Mouse (Mus musculus) thymus, postnatal 0 days (tissue): ENCODE results near the gene Dynlrb2. TPM values are rescaled to one million over a fixed set of nuclear protein-coding genes. Genes with fewer than 3 reads are reported as not detected.
A peak's percentile ranks its signal among the peaks of the same experiment; 100 is the strongest.

Experiments used
- DNase-seq: peaks from one replicate; pipeline ENCODE4 v3.0.0-alpha.2; 2015; ENCODE audit warnings: low spot score
- polyA plus RNA-seq: library from polyadenylated mRNA; unstranded; fragments of >200 nt; fragmentation: Nextera tagmentation; extraction: Ambion mirVana; gene quantifications from 2 replicates; pipeline ENCODE4 v1.2.1, GENCODE M21; 2015

Gene Dynlrb2
- polyA plus RNA-seq, 1 experiment from 2014 or later, result 4.5 TPM

DNA sequence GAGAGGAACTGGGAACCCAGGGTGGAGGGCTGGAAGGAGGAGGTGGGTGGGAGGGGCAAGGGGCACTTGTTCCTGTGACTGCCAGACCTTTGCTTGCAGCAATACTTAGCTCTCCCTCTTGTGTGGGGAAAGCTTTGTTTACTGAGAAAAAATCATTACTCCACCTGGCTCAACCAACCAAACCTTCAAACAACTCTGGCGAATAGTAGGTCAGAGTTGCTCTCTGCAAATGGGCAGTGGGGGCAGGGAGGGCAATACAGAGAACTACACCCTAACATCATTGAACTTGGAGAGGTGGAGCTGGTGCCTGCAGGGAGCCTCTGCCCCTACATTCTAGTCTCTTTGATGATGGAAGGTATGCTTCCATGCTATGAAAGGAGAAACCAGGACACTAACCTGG lies 35.4 kb downstream of the Dynlrb2 start:
- DNase-seq, result no peak

DNA sequence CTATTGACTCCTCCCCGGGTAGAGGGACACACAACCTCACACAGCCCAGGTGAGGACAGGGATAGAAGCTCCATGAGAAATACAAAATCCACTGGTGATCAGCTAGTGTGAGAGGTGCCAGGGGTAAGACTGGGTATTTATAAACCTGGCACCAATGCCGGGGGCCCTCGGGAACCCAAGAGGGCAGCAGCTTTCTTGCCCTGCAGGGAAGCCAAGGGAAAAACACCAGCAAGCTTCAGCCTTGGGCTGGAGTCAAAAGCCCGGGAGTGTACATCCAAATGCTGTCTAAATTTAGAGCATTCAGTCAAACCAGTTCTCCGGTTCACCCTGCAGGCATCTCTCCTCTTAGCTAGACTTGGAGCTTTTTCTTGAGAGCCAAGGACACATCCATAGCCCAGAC lies 38.1 kb downstream of the Dynlrb2 start:
- DNase-seq, result no peak

DNA sequence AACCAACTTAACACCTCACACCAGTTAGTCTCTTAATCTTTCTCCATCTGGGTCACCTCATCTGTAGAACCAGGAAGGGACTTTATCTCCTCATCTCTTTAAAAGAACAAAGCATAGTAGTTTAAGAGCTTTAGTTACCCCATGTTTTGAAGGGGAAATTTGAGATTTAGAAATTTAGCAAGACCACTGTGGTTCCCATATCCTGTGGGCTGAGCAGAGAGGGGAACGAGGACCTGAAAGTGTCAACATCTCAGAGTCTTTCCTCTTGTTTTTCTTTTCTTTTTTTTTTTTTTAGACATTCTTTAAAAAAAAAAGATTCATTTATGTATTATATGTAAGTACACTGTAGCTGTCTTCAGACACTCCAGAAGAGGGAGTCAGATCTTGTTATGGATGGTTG lies 38.6 kb downstream of the Dynlrb2 start:
- DNase-seq, result no peak

DNA sequence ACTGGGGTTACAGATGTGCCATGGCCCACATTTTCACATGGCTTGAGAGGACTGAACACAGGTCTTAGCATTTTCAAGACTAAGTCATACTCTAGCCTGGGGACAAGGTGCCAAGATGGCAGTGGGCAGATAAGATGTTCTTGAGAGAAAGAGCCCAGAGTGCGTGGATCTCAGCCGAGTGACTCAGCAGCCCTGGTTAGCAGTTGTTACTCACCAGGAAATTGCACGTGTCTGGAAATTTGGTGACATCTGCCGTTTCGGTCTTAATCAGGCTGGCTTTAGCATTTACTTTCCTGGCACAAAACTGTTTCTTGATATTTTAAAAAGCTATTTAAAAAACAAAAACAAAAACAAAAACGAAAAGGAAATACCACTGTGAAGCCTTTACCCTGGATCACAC lies 47.5 kb downstream of the Dynlrb2 start:
- DNase-seq, result peak; percentile 20

DNA sequence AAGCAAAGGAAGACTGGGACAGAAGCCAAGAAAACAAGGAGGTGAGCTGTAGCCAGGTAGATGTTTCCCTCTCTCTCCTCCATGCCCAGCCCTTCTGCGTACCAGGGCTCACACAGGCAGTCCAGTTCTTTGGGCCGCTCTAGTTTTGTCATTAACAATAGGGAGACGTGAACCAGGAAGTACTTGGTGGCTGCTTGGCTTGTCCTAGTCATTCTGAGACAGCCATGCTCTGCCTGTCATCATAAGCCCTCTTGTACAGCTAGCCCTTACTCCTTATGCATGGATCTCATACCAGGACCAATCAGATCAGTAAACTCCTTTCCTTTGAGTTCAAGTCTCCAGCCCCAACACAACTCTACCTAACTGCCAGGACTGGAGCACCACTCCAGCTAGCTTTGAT lies 48.0 kb downstream of the Dynlrb2 start:
- no peak for DNase-seq

Other genes with a start within 250 kb of the Dynlrb2 start
- 17.7 and 18.6 TPM in 2 replicates for gene Cdyl2, start 228.0 kb downstream of the Dynlrb2 start, polyA plus RNA-seq